Mouse (Mus musculus) spleen, adult 12 weeks (tissue): ENCODE measurements around the gene Akap11.

Source experiments
- DNase-seq: peaks from one replicate; pipeline ENCODE4 v3.0.0; 2022; ENCODE audit warnings: low spot score

Akap11 gene

DNA sequence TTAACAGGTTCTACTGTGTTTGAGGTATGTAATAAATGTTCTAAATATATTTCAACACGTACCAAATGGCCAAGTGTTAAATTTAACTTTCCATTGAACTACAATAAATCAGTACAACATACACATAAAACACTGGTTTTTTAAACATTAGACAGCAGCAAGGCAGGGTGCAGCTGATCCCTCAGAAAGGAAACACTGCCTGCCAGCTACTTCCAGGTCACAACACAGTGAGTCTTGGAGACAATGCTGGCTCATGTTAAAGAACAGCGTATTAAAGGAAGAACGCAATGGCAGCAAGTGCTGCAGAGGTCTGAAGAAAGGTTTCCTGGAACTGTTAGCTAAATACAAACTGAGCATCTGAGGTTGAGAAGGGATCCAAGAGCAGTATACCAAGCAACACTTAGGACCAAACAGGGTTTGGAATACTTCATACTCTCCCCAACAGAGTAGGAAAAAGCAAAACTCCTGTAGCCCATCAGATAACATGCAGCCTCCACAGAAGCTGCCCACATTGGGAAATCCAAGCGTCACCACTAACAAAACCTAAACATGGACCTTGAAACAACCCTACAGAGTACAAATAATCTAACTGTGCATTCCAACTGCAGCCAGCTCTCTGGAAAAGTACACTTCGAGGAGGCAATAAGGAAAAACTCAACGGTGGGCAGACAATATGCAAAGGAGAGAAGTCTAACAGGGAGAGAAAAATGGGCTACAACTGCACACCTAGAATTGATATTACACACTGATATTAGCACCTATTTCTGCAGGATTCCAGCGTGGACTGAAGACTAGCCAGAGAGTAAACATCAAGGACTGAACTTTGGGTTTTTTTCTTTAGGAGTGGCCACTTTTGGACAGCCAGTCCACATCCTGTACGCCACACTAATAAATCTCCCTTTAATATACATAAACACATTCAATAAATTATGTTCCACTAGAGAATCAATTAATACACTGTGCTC is 7.9 kb downstream of the Akap11 start:
- no peak for DNase-seq

DNA sequence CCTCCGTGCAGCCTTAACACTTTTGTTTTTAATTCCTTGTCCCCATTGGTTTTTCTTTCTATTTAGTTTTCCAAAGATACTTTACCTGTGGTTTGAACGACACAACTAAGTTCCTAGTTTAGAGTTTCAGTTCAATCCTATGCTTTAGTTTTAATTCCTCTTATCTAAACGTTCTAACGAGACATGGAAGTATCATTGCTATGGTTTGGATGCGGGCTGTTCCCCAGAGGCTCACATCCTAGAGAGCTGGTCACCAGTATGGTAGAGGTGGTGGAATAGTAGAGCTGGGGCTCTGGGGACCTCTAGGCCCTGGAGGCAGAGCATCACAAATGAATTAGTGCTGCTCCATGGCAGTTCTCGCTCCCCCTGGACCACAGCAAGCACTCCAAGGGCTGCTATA is 9.7 kb downstream of the Akap11 start:
- no peak for DNase-seq

DNA sequence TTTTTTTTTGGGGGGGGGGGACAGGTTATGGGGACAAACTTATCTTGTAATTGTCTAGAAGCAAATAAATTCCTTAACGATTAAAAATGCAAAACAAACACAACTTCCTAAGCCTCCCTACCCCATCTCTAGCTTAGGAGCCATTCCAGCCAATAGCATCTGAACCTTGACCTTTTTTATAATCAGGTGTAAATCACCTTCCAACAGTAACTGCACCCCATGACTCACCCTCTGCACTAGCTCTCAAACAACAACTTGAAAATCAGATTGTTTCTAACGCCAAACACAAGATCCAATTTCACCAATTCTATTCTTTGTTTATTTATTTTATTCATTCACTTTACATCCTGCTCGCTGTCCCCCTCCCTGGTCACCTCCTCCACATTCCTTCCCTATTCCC is 10.1 kb downstream of the Akap11 start:
- no peak for DNase-seq

DNA sequence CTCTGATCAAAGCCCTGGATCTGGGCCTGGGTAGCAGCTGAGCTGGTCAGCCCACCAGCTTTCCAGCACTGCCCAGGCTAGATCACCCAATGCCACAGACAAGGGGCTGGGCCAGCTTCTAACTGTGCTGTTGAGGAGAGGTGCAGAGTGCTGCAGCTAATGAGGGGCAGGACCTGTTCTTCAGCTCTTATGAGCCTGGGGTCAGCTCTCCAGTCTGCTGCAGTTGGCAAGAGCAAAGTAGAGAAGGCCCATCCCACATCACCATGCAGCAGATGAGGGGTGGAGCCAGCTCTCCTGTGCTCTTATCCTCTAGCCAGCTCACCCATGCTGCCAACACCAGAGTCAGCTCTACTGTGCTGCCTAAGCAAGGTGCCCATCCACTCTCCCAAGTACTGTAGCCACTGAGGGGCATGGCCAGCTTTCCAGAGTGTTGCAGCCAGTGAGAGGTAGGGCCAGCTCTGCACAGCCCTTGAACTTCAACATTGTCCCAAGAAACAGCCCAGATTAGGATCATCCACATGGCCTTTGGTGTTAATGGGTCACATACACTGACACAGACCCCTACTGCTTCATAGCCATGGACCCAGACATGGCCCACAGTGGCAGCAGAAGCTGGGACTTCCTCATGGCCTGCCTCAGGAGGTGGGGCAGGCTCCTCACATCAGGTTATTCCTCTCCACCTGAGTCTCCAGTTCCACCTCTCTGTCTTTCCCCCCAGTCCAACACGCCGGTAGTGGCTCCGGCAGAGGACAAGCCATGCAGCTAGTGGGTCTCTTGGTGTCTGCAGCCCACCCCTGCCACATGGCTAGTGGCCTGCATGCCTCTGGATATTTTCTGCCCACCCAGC is 10.8 kb downstream of the Akap11 start:
- no peak for DNase-seq

DNA sequence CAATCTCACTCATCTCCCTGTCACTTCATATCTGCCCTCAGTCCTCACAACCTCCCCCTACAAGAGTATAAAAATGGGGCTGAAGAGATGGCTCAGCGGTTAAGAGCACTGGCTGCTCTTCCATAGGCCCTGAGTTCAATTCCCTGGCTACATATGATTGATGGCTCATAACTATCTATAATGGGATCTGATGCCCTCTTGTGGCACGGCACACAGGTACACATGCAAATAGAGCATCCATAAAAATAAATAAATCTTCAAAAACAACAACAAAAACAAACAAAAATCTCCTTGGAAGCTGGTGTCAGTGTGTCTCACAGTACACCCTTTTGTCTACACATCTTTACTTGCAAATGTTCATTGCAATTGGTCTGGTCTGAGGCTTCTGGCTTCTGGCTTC is 11.5 kb downstream of the Akap11 start:
- DNase-seq = no peak

DNA sequence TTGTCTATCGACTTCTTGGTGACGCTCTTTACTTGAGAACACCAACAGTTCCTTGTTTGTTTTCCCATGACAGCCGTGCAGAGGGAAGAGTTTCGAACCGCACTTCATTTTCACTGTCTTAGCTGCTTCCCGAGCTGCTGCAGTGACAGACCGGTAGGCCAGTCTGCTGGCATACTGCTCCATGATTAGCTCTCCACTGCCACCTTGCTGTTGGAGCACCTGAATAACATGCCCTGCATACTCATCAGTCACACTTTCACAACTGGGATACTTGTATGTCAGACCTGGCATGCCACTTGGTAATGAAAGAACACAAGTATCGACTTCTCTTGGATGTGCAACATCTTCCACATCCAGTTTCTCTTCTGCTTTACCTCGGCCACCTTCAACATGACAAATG is 25.9 kb downstream of the Akap11 start:
- DNase-seq = no peak

DNA sequence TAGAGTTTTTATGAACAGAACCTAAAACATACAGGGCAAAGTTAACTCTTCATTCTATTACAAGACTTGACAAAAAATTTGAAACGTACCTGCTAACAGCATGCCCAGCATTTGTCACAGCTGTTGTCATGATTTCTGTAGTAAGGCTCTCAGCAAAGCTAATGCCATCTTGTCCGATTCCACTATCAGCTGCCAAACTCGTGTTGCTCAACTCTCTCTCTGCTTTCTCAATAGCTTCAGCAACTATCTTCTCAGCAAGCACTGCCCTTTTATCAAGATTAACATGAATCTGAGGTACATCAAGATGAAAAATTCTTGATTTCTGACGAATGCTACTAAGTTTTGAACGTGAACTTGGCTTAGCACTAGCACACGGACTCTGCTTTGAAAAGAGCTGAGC is 26.8 kb downstream of the Akap11 start:
- no peak for DNase-seq

DNA sequence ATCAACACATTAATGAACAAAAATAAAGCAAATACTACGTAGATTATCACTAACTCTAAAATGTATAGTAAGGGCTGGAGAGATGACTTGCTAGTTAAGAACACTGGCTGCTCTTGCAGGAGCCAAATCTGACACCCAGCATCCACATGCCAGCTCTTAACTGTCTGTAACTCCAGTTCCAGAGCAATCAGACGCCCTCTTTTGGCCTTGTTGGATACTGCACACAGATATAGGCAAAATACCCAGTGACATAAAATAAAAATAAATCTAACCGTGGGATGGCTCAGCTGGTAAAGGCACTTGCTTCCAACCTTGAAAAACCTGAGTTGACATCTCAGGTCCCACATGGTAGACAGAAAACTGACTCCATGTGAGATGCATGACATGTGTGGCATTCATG is 36.0 kb downstream of the Akap11 start:
- DNase-seq = no peak

DNA sequence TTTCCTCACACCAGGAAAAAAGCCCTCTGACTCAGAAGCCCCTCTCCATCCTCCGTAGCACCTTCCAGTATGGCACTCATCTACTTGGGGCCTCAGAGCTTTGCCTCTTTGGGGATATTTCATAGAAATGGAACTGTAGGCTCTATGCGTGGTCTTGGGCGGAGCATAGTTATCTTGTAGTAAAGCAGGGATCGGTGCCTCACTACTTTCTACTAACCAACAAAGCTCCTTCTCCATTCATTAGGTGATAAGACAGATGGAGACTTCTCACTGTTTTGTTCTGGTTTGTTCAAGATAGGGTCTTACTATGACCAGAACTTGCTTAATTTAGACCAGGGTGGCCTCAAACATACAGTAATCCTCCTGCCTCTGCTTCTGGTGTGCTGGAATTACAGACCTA is 39.9 kb downstream of the Akap11 start:
- DNase-seq = no peak

DNA sequence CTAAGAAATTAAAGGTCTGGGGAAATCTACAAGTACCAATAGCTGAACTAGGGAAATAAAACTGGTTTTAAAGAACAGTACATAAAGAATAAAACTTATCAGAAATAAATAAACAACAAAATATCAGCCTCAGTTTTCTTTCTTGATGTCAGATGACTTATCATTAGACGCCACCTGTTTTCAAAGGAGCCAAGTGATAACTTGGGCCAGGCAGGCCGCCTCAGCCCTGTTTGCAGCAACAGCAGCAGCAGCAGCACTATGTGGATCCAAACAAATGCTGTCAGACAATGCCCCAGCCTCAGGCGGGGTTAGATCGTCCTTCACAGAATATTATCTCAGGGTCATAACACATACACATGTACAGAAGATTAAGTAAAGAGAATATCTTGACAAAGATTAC is 41.4 kb downstream of the Akap11 start:
- DNase-seq = no peak

DNA sequence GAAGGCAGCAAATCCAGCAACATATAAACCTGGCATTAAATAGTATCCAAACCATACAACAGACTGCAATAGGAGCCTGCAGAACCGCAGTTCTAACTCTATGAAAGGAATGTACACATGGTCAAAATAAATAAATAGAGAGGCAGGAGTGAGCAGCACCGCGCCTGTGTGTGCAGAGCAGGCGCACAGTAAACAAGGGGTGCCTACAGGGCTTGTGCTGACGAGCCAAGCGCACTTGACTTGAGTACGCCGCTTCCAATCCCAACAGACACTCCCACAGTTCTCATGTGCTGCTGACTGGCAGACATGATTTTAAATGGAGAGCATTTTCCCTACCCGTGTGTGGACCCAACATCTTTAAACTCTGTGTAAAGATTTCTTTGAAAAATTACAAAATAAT is 44.0 kb downstream of the Akap11 start:
- no peak for DNase-seq

DNA sequence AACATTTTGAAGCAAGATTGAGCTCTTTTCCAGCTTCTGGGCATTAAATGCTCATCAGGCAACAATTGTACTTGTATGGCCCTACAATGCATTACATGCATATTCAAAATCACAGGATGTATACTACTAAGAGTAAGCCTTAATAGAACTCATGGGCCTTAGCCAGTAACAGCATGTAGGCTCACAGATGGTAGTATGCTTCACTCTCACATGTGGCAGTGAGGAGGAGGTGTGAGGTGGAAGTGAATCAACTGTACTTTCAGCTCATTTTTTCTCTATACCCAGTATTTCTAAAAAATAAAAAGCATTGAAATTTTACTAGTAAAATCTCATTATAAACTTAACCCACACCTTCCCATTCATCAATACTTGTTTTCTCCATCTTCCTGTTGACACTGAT is 45.2 kb downstream of the Akap11 start:
- DNase-seq = no peak

DNA sequence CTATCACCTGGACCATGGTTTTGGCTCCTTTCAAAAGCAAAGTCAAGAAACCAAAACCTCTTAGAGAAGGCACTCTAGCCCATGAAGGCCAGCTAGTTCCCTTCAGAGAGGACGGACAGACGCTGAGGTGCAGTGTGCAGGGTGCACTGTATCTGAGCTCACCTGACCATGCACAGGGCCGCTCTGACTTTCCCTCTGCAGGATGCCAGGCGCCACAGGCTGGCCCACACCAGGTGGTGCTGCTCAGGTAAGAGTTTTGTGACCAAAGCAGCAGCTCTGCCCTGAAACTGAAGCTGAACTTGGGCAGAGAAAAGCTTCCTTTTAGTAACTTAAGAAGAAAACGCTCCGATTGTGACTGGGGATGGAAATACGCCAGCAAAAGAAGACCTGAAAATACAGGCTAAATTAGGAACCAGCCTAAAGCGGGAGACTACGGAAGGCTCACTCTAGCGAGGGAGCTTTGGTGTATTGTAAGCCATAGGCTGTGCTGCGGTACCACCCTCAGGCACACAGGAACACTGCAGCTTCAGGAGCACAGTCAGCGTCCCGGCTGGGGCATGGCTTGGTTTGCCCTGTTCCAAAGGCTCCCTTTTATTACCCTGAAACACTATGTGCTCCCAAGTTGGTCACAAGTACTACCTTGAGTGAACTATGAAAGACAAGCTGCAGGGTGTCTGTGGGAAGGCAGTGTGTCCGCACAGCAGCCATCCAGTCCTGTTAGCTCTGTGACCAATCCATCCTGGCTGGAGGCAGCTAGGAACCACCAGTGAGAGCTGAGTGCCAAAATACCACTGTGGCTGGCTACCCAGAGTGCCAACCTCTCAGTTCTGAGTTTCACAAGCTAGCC is 54.0 kb downstream of the Akap11 start:
- no peak for DNase-seq

DNA sequence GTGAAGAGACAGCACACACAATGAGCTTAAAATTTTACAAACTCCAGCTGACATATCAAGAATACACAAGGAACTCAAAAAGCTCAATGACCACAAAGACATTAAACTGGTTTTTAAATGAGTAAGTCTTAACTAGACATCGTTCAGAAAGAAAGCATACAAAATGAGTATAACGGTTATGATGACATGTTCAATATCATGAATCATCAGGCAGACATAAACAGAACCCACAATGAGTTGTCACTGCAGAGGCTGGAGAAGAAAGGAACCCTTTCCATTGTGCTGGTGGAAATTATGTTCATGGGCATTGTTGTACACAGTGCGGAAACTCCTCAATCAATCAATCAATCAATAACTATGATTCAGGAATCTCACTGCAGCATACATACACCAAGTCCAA is 62.5 kb downstream of the Akap11 start:
- DNase-seq = no peak

DNA sequence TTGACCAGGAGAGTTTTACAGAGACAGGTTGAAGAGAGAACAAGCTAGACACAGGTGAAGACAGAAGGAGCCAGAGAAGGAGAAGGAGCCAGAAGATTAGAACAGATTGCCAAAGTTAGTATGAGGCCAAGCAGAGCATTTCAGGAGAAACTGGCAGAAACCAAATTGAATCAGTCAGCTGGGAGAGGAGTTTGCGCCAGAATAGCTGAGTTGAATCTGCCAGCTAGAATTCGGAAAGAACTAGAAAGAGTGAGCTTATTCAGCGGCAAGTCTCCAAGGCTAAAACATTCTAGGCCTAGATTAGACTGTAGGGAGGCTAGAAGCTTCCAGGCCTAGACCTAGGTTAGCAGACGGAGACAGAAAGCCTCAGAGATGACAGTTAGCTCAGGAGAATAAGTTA is 65.9 kb downstream of the Akap11 start:
- no peak for DNase-seq

DNA sequence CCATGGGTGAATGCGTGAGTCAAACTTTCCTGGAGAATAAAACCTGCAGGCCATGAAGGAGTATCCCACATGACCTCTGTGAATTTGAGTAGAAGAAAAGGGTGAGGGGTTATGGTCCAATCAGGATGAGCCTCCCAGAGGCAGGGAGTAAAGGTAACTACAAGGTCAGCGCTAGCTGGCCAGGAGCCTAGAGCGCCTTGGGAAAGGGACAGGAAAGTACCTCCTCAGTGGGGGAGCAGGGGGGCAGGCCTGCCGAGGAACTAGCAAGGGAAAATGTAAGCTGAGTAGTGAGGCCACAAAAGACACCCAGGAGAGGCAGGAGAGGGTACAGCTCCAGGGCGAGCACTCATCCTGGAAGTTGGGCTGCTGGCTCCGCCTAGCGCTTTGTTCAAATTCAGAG is 67.6 kb downstream of the Akap11 start:
- no peak for DNase-seq

DNA sequence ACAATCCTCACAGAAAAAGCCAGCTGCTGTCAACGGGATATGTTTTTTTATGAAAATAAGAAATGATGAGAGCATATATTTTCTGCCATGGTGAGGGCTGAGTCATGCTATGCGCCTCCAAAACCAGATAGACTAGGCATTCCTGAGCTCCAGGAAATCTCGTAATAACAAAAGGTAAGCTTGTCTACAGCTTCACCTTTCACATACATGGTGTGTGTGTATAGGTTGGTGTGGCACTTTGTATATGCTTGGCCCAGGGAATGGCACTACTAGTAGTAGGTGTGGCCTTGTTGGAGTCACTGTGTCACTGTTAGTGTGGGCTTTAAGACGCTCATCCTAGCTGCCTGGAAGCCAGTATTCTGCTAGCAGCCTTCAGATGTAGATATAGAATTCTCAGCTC is 68.6 kb downstream of the Akap11 start:
- DNase-seq = no peak

DNA sequence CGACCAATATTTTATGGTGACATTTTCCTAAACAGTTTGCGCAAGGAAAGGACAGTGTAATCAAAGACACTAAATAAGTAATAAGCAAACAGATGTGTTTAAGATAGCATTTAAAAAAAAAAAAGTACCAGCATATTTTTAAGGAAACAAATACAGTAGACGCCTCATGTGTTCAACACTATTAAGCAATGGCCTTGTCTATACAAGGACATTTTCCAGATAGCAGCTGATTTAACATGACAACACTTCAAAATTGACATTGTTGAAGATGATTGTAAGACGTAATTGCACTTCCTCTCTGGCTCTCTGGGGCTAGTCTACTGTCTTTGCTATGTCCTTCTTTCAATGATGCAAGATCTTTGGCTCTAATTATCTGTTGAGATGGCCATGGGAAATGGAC is 72.3 kb downstream of the Akap11 start:
- DNase-seq = no peak

DNA sequence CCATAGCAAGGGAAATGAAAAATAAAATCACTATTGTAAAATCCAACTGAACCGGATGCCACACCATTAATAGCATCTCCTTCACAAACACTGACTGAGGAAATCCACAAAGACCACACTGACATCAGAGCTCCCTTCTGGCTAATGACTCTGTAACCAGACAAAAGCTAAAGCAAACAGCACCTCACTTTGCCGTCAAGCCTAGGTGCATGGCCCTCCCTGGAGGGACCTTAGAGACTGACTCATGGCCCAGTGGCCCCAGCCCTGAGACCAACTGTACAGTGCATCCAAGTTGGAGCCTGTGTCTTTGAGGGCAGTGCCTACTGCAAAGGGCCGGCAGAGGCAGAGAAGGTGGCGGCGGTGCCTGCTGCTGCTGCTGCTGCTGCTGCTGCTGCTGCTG is 77.5 kb downstream of the Akap11 start:
- DNase-seq = no peak

DNA sequence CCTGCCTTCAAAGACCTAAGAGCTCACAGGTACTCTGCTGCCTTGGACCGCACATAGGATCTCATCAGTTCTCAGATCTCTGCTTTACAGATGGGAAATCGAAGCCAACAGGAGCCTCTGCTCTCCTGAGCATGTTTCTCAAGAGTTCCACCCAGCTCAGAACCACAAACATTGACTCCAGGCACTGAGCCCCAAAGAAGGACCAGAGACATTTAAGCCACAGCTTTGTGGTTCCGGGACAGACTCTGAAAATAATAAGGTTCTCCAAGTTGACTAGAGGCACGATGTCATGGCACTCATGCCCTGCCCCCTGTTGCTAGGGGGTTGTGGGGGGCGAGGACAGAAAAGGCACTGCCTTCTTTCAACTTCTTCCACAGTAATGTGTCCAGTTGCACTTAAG is 77.9 kb downstream of the Akap11 start:
- no peak for DNase-seq

DNA sequence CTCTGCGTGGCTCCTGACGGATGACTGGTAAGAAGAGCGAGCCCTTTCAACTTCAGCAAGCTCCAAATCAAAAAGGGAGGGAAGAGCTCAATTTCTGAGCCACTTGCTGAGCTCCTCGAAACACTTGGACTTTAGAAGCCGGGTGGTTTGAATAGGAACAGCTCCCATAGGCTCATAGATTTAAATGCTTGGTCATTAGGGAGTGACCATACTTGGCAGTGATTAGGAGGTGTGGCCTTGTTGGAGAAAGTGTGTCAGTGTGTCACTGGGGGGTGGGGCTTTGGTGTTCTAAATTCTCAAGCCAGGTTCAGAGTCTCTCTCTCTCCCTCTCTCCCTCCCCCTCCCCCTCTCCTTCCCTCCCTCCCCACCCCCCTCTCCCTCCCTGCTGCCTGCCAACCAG is 81.6 kb downstream of the Akap11 start:
- no peak for DNase-seq

DNA sequence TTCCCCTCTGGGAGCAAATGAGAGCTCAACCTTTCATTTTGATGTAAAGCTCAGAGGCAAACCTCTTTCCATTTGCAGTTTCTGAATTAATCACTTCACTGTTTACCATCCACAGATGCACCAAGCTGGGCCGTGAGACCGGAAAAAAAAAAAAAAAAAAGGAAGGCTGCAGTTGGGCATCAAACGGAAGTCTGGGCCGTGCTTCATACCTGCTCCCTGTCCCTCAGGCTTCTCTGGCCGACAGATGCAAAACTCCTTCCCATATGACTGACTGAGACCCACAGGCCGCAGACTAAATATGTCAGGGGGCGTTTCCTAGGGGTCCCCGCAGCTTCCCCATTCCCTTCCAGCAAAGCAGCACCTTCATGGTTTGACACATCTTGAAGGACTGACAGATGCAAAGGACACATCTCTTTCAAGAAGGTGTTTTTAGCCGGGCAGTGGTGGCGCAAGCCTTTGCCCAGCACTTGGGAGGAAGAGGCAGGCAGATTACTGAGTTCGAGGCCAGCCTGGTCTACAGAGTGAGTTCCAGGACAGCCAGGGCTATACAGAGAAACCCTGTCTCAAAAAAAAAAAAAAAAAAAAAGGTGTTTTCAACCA is 87.7 kb downstream of the Akap11 start:
- no peak for DNase-seq
